Mouse (Mus musculus) Patski (cell line): ENCODE measurements around the gene Gng2. TPM values are rescaled to one million over a fixed set of nuclear protein-coding genes. Genes with fewer than 3 reads are reported as not detected.

Experiments used
- ATAC-seq: fragments of 100-300 bp; one replicate; pipeline ENCODE4 v1.8.0; 2021
- CTCF ChIA-PET: fragments of 350-600 bp; sonication (Branson Sonifier 250); formaldehyde crosslinking; loops from one replicate; lab custom pipeline; 2022; ENCODE audit warnings: inconsistent platforms; lab: Charles Lee
- POLR2A ChIA-PET: fragments of 350-600 bp; sonication (Branson Sonifier 250); formaldehyde crosslinking; loops from one replicate; lab custom pipeline; 2022; ENCODE audit warnings: antibody characterized with exemption, inconsistent platforms; lab: Charles Lee
- DNase-seq: peaks from one replicate; pipeline ENCODE4 v3.0.0-alpha.2; 2011; ENCODE audit warnings: low read depth, low spot score
- H3K27me3 ChIP-seq: fragments of 371-371 bp; one replicate; pipeline ENCODE4 v1.5.1; 2021
- CTCF ChIP-seq: fragments of 100-300 bp; IDR thresholded peaks from one replicate; pipeline ENCODE4 v1.5.1; 2021
- in situ Hi-C: fragments of 300-500 bp; cut with MboI; formaldehyde crosslinking; loops from 3 replicates; pipeline ENCODE4 v1.11.1; 2018; ENCODE audit warnings: low pct_unique_long_range_greater_than_20kb, mixed read lengths
- polyA plus RNA-seq: library from polyadenylated mRNA; unstranded; gene quantifications from one replicate; pipeline ENCODE4 v1.2.3, GENCODE M21; 2021

Gene Gng2
- polyA plus RNA-seq, 1 experiment from 2014 or later: 0.33 TPM

GRCm38 (mm10) chr14:19967482-19967881, 9.9 kb downstream of the Gng2 start:
- POLR2A ChIA-PET: no interaction called here
- H3K27me3 ChIP-seq: no peaks in the 10 kb centered on the region
- in situ Hi-C loops: loop anchor here (10.0 kb wide), 1 partner anchor 97 kb away; no protein-coding TSS in a partner anchor
- CTCF ChIA-PET: no interaction called here
- no peak for TF ChIP-seq CTCF
- ATAC-seq (no peak), DNase-seq (no peak)

DNA sequence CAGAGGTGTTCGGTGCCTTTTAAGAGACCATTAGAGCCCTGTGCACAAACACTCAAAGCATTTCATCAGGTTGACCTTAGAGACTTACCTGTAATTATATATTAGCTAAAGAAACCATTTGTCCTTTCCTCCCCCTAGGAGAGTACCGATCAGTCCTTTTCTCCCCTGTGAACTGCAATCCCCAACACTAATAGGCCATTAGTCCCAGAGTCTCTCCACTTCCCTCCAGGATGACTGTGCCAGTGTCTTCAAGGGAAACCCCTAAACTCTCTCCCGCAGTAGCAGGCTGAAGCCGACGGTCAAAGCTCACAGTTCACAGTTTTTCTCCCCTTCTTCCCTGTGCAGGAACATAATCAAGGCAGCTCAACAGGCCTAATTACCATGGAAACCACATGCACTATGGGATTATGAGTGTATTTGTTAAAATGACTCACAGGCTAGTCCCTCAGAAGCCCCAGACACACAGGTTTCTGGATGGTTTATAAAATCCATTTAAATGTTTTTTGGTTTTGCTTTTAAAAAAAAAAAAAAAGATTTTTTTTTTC, 13.4 kb downstream of the Gng2 start:
- DNase-seq (peak; percentile 71), ATAC-seq (peak; percentile 78)
- TF ChIP-seq CTCF: no peak
- ChIA-PET CTCF (interaction anchor here (1.1 kb wide), 1 partner anchor 30 kb away, joined by 3 read pairs; no protein-coding TSS in a partner anchor), POLR2A (interaction anchor here (0.6 kb wide), 1 partner anchor 64 kb away, joined by 3 read pairs; no protein-coding TSS in a partner anchor)
- in situ Hi-C loops: loop anchor here (10.0 kb wide), 1 partner anchor 101 kb away; no protein-coding TSS in a partner anchor
- no peaks in the 10 kb centered on the region for H3K27me3 ChIP-seq

DNA sequence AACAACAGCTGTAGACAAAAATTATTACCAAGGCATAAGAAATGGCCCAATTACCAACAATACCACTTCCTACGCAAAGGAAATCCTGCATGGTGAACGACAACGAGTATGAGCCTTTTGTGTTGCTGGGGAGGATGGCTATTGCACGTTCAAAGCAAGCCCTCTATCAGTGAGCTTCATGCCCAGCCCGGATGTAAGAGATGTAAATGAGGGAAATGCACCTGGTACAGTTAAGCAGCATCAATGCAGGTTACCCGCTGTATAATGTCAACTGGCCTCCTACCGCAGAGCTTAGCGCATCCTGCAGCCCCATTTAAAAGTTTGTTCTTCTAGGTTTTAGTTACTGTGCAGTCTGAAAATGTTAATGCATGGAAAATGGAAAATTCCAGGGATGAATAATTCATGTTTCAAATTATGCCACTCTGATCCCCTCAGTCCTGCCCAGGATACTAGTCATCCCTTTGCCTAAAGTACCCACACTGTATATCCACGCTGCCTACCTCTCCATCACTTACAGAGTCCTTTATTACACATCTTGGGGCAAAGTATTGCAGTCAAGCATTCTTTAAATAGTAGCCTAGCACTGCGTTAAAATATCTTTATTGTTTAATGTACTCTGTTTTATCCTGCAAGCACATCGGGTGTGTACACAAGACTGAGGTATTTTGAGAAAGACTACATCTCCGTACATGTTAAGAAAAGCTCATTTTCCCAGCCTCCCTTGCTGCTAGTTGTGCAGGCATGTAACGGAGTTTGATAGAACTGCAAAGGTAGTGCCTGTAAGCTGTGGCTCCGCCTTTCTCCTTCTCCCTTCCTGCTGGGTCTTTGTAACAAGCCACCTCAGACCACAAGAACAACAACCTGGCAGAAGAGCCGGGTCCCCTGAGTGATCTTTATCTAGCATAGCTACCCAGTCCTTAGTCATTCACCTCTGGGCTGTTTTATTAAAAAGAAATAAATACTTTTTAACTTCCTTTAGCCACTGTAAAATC, 15.2 kb downstream of the Gng2 start:
- in situ Hi-C loops: loop anchor here (10.0 kb wide), 1 partner anchor 103 kb away; no protein-coding TSS in a partner anchor
- ChIA-PET CTCF (no interaction called here), POLR2A (no interaction called here)
- DNase-seq: no peak
- H3K27me3 ChIP-seq: peaks cover 6% of the 10 kb centered on the region
- TF ChIP-seq CTCF: no peak
- no peak for ATAC-seq

GRCm38 (mm10) chr14:19959860-19960259, 17.6 kb downstream of the Gng2 start:
- in situ Hi-C loops: loop anchor here (10.0 kb wide), 2 partner anchors 105 to 255 kb away; no protein-coding TSS in a partner anchor
- H3K27me3 ChIP-seq: peaks cover 6% of the 10 kb centered on the region
- POLR2A ChIA-PET: no interaction called here
- no peak for DNase-seq
- no peak for ATAC-seq
- CTCF ChIA-PET: interaction anchor here (1.5 kb wide), 1 partner anchor 10 kb away, joined by 6 read pairs; no protein-coding TSS in a partner anchor
- TF ChIP-seq CTCF: no peak

DNA sequence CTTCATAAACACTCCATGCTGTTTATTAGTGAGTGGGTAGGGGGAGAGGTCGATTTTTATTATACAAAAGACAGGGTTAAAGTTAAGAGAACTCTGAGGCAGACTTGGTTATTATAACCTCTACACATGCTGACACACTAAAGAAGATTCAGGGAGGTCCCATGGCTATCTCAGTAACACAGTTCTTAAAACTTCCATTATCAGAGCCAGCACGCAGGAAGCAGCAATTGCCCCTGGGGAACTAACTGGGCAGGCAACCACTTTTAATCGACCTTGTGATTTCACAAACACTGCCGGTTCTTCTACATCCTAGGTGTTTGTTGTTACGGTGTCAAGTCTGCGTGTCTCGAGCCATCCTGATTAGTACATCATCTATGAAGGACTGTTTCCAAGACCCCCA, 22.4 kb downstream of the Gng2 start:
- ATAC-seq (no peak), DNase-seq (no peak)
- POLR2A ChIA-PET: no interaction called here
- peaks cover 6% of the 10 kb centered on the region for H3K27me3 ChIP-seq
- in situ Hi-C loops: loop anchor here (10.0 kb wide), 1 partner anchor 250 kb away; no protein-coding TSS in a partner anchor
- no peak for TF ChIP-seq CTCF
- CTCF ChIA-PET: no interaction called here

DNA sequence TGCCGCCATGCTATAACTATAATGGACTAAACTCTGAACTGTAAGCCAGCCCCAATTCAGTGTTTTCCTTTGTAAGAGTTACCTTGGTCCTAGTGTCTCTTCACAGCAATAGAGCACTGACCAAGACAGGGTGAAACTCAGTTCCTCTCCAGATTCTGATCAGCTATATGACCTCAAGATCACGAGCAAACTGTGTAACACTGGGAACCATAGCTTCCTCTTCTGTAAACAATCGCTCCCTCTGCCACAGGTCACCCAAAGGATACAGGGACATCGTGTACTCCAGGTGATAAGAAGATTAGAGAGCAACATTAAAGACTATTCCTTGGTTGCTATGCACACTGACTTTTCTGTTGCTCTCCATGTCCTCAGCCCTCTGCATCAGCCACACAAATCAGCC, 26.6 kb downstream of the Gng2 start:
- in situ Hi-C loops: loop anchor here (10.0 kb wide), 1 partner anchor 246 kb away; no protein-coding TSS in a partner anchor
- CTCF ChIA-PET: interaction anchor here (2.5 kb wide), 1 partner anchor 10 kb away, joined by 6 read pairs; no protein-coding TSS in a partner anchor

GRCm38 (mm10) chr14:19949475-19949874, 28.0 kb downstream of the Gng2 start:
- TF ChIP-seq CTCF: no peak
- CTCF ChIA-PET: interaction anchor here (1.1 to 2.5 kb wide), 2 partner anchors 9 to 11 kb away, joined by 4 to 6 read pairs; no protein-coding TSS in a partner anchor
- DNase-seq: no peak
- in situ Hi-C loops: no loop called here
- POLR2A ChIA-PET: interaction anchor here (0.7 kb wide), 1 partner anchor 9 kb away, joined by 3 read pairs; no protein-coding TSS in a partner anchor
- peaks cover 17% of the 10 kb centered on the region for H3K27me3 ChIP-seq
- ATAC-seq: no peak

More for the DNA sequence above, 26.6 kb downstream of the Gng2 start:
- DNase-seq: no peak
- POLR2A ChIA-PET: no interaction called here
- no peak for TF ChIP-seq CTCF
- peaks cover 11% of the 10 kb centered on the region for H3K27me3 ChIP-seq
- ATAC-seq: no peak

- POLR2A ChIA-PET: interaction anchor here (0.6 kb wide), 2 partner anchors 85 to 101 kb away, joined by 3 to 5 read pairs; no protein-coding TSS in a partner anchor
- in situ Hi-C loops: no loop called here
- ATAC-seq (no peak), DNase-seq (no peak)
- H3K27me3 ChIP-seq: peaks cover 28% of the 10 kb centered on the region
- no peak for TF ChIP-seq CTCF
- CTCF ChIA-PET: no interaction called here
These were observed 31.2 kb downstream of the Gng2 start for GRCm38 (mm10) chr14:19946221-19946620.

GRCm38 (mm10) chr14:19942732-19943131, 34.7 kb downstream of the Gng2 start:
- POLR2A ChIA-PET: no interaction called here
- in situ Hi-C loops: no loop called here
- no peak for DNase-seq
- TF ChIP-seq CTCF: no peak
- ATAC-seq: no peak
- peaks cover 27% of the 10 kb centered on the region for H3K27me3 ChIP-seq
- CTCF ChIA-PET: no interaction called here

DNA sequence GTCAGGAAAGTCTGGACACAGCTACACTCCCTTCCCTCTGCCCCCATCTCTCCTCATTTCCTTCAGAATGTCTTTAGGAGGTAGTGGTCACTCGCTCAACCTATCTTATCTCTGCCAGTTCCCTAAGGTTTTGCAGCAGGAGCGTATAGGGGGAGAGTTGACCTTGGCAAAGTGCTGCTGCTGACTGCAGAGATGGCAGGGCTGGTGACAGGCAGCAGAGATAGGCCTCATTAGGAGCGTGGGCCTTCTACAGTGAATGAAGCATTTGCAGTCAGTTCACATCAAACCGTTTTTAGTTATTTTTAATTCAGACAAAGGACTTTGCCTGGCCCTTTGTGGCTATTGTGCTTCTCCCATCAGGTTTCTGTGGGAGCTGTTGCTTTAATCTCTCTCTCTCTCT, 35.1 kb downstream of the Gng2 start:
- in situ Hi-C loops: no loop called here
- H3K27me3 ChIP-seq: peaks cover 27% of the 10 kb centered on the region
- ChIA-PET POLR2A (no interaction called here), CTCF (no interaction called here)
- DNase-seq: no peak
- no peak for TF ChIP-seq CTCF
- no peak for ATAC-seq
